16 mouse cellular contexts compared by ENCODE assay signal in genomic region chr13:55687927-55688602, GRCm38 (mm10). TPM values are rescaled to one million over a fixed set of nuclear protein-coding genes. Genes with fewer than 3 reads are reported as not detected.
DNase-seq lines count a peak whose midpoint lies in the region; ATAC-seq and TF ChIP-seq lines count a peak whose summit lies in the region.
"Had no signal": no experiment of that assay in that cellular context is flagged by ENCODE, and none has a peak within 500 bp of the region (broad histone marks: within the 10 kb centered on the region; RNA-seq: fewer than 3 reads in every experiment).

No protein-coding gene starts in this region.

- H3K36me3 ChIP-seq in heart, embryonic 10.5 days: no peaks in the 10 kb centered on the region
- H3K36me3 ChIP-seq in testis, adult 2 months (ENCODE audit: control insufficient read depth, insufficient read depth, low read length): no peaks in the 10 kb centered on the region
- peaks cover 7% of the 10 kb centered on the region; the same call in 1 of the 2 replicates for H3K36me3 ChIP-seq in limb, embryonic 10.5 days
- H3K36me3 ChIP-seq: limb, embryonic 15.5 days had no signal

- H3K4me1 ChIP-seq in heart, embryonic 10.5 days: peaks cover 18% of the 10 kb centered on the region
- H3K4me1 ChIP-seq in testis, adult 2 months (ENCODE audit: control insufficient read depth, insufficient read depth, low read length): peaks cover 3% of the 10 kb centered on the region
- H3K4me1 ChIP-seq in limb, embryonic 10.5 days: peaks cover 20% of the 10 kb centered on the region

- no peak for TF ChIP-seq POLR2A in testis, adult 2 months (IDR thresholded peaks at IDR 0.05; ENCODE audit: control insufficient read depth, low read depth, low read length)

- H3K4me3 ChIP-seq in heart, embryonic 10.5 days: peak overlapping the region; percentile 12; the same call in 1 of the 2 replicates
- H3K4me3 ChIP-seq in testis, adult 2 months (ENCODE audit: control insufficient read depth, low read depth, low read length): peak overlapping the region; percentile 14; the same call in 1 of the 2 replicates
- peak overlapping the region; percentile 4; the same call in 1 of the 2 replicates for H3K4me3 ChIP-seq in limb, embryonic 10.5 days
- H3K4me3 ChIP-seq: limb, embryonic 15.5 days had no signal

- no peaks in the 10 kb centered on the region for H3K27me3 ChIP-seq in heart, embryonic 10.5 days (ENCODE audit: insufficient read depth, poor library complexity, severe bottlenecking)
- H3K27me3 ChIP-seq in testis, adult 2 months (ENCODE audit: control insufficient read depth, insufficient read depth, low read length): no peaks in the 10 kb centered on the region
- no peaks in the 10 kb centered on the region for H3K27me3 ChIP-seq in limb, embryonic 10.5 days (ENCODE audit: low read depth, poor library complexity, severe bottlenecking)
- H3K27me3 ChIP-seq: limb, embryonic 15.5 days had no signal

- intact Hi-C loops in heart, postnatal 36 days (cut with DNase I): no loop called here

- no peak for DNase-seq in heart, embryonic 10.5 days (ENCODE audit: low spot score)
- DNase-seq in heart, postnatal 36 days: no peak
- DNase-seq in testis, postnatal 10 days (ENCODE audit: low spot score): no peak
- DNase-seq in limb, embryonic 10.5 days (ENCODE audit: low spot score): no peak
- no peak for DNase-seq in adrenal gland, adult 2 months
- DNase-seq in cerebellum, adult 8-10 months: no peak
- DNase-seq: B cell, adult 2 months; cerebellum, adult 11-12 months; gastrocnemius, postnatal 10 days; kidney, adult 9 months; lung, adult 2 months had no signal

- no peak for ATAC-seq in erythroid progenitor cell, adult 5-6 weeks (replicated peaks; ENCODE audit: low FRiP score, poor library complexity, severe bottlenecking)
- ATAC-seq: activated CD4-positive, CD25-positive, alpha-beta regulatory T cell, adult 4 months had no signal

- 47% methylated on average over 4 of the region's 4 CpGs for WGBS in heart, embryonic 10.5 days
- WGBS in limb, embryonic 10.5 days: 42% methylated on average over 4 of the region's 4 CpGs

- no peaks in the 10 kb centered on the region for H3K9me3 ChIP-seq in heart, embryonic 10.5 days
- H3K9me3 ChIP-seq in limb, embryonic 10.5 days (replicated peaks): no peaks in the 10 kb centered on the region
- H3K9me3 ChIP-seq: limb, embryonic 15.5 days had no signal

- H3K27ac ChIP-seq in heart, embryonic 10.5 days: peak overlapping the region; percentile 77
- peak overlapping the region; percentile 19 for H3K27ac ChIP-seq in testis, adult 2 months (ENCODE audit: control insufficient read depth, insufficient read depth, low read depth, low read length)
- peak overlapping the region; percentile 73 for H3K27ac ChIP-seq in limb, embryonic 10.5 days
- H3K27ac ChIP-seq: limb, embryonic 15.5 days; stomach, postnatal 0 days had no signal

- no peak for TF ChIP-seq CTCF in testis, adult 2 months (IDR thresholded peaks at IDR 0.05; ENCODE audit: control insufficient read depth, insufficient read depth, insufficient replicate concordance, low read depth, low read length)

RNA-seq across cellular contexts. Expression of gene B230219D22Rik, which starts 4.9 kb away (rescaled TPM):
- 61.1 and 61.3 TPM in 2 replicates for polyA plus RNA-seq in heart, embryonic 10.5 days (2016; fragmentation: Nextera tagmentation; extraction: Ambion mirVana)
- 10 to 100 TPM; 39.6 to 45.0 TPM for total RNA-seq in heart, postnatal 36 days (2021)
- 6.1 and 7.6 TPM in 2 replicates for polyA plus RNA-seq in testis, adult 2 months (2012; rRNA removed)
- 55.5 and 65.2 TPM in 2 replicates for polyA plus RNA-seq in limb, embryonic 10.5 days (2016; fragmentation: Nextera tagmentation; extraction: Ambion mirVana)
- total RNA-seq in adrenal gland, adult 2 months (2021): 10 to 100 TPM; 51.3 to 61.4 TPM
- polyA plus RNA-seq in adrenal gland, adult 2 months (2012; rRNA removed): 16.5 and 19.5 TPM in 2 replicates
- total RNA-seq in erythroid progenitor cell, adult 5-6 weeks (2015; ENCODE audit: low replicate concordance): 38.9 and 52.4 TPM in 2 replicates
- total RNA-seq in erythroid progenitor cell, adult 5-6 weeks (2017; ENCODE audit: low replicate concordance): 25.3 and 33.8 TPM in 2 replicates

RNA-seq across cellular contexts. Expression of gene Txndc15, which starts 26.4 kb away (rescaled TPM):
- polyA plus RNA-seq in heart, embryonic 10.5 days (2016; fragmentation: Nextera tagmentation; extraction: Ambion mirVana): 61.3 and 69.5 TPM in 2 replicates
- 10 to 100 TPM; 42.6 to 45.8 TPM for total RNA-seq in heart, postnatal 36 days (2021)
- polyA plus RNA-seq in testis, adult 2 months (2012; rRNA removed): 7.8 and 8.1 TPM in 2 replicates
- 65.9 and 76.8 TPM in 2 replicates for polyA plus RNA-seq in limb, embryonic 10.5 days (2016; fragmentation: Nextera tagmentation; extraction: Ambion mirVana)
- 10 to 100 TPM; 53.5 to 81.2 TPM for total RNA-seq in adrenal gland, adult 2 months (2021)
- 72.3 and 73.9 TPM in 2 replicates for polyA plus RNA-seq in adrenal gland, adult 2 months (2012; rRNA removed)
- total RNA-seq in erythroid progenitor cell, adult 5-6 weeks (2015; ENCODE audit: low replicate concordance): 4.6 and 11.2 TPM in 2 replicates
- 5.3 and 6.9 TPM in 2 replicates for total RNA-seq in erythroid progenitor cell, adult 5-6 weeks (2017; ENCODE audit: low replicate concordance)

RNA-seq across cellular contexts. Expression of gene Pcbd2, which starts 39.1 kb away (rescaled TPM):
- polyA plus RNA-seq in heart, embryonic 10.5 days (2016; fragmentation: Nextera tagmentation; extraction: Ambion mirVana): 52.3 and 54.2 TPM in 2 replicates
- 10 to 100 TPM; 45.2 to 49.6 TPM for total RNA-seq in heart, postnatal 36 days (2021)
- polyA plus RNA-seq in testis, adult 2 months (2012; rRNA removed): 4.8 and 6.3 TPM in 2 replicates
- 43.7 and 44.4 TPM in 2 replicates for polyA plus RNA-seq in limb, embryonic 10.5 days (2016; fragmentation: Nextera tagmentation; extraction: Ambion mirVana)
- 10 to 100 TPM; 73.8 to 81.6 TPM for total RNA-seq in adrenal gland, adult 2 months (2021)
- 16.0 and 16.1 TPM in 2 replicates for polyA plus RNA-seq in adrenal gland, adult 2 months (2012; rRNA removed)
- total RNA-seq in erythroid progenitor cell, adult 5-6 weeks (2015; ENCODE audit: low replicate concordance): 16.6 and 49.0 TPM in 2 replicates
- 2.1 and 22.8 TPM in 2 replicates for total RNA-seq in erythroid progenitor cell, adult 5-6 weeks (2017; ENCODE audit: low replicate concordance)

RNA-seq across cellular contexts. Expression of gene Ddx46, which starts 53.2 kb away (rescaled TPM):
- polyA plus RNA-seq in heart, embryonic 10.5 days (2016; fragmentation: Nextera tagmentation; extraction: Ambion mirVana): 26.8 and 36.4 TPM in 2 replicates
- total RNA-seq in heart, postnatal 36 days (2021): 10 to 100 TPM; 21.4 to 23.2 TPM
- 25.3 and 27.7 TPM in 2 replicates for polyA plus RNA-seq in testis, adult 2 months (2012; rRNA removed)
- polyA plus RNA-seq in limb, embryonic 10.5 days (2016; fragmentation: Nextera tagmentation; extraction: Ambion mirVana): 41.5 and 45.6 TPM in 2 replicates
- 10 to 100 TPM; 33.6 to 40.4 TPM for total RNA-seq in adrenal gland, adult 2 months (2021)
- 6.8 and 9.1 TPM in 2 replicates for polyA plus RNA-seq in adrenal gland, adult 2 months (2012; rRNA removed)
- 40.7 and 51.2 TPM in 2 replicates for total RNA-seq in erythroid progenitor cell, adult 5-6 weeks (2015; ENCODE audit: low replicate concordance)
- 65.6 and 83.3 TPM in 2 replicates for total RNA-seq in erythroid progenitor cell, adult 5-6 weeks (2017; ENCODE audit: low replicate concordance)

Comparison
In these comparisons a context has a peak if more than half of its experiments do, and no peak if none do; other contexts are left out.
1. H3K27ac ChIP-seq: peak in every context shown above with its lines; median percentile 77 in heart, embryonic 10.5 days; 73 in limb, embryonic 10.5 days; 19 in testis, adult 2 months.